Mouse (Mus musculus) embryonic fibroblast, embryonic 13.5 days (primary cell): ENCODE data around the gene Dapk1.

Source experiments
- CTCF ChIP-seq: IDR thresholded peaks from 2 replicates; pipeline ENCODE4 v1.5.1; 2011; ENCODE audit warnings: mild to moderate bottlenecking, control low read depth, low read length, moderate library complexity, borderline replicate concordance; ENCODE audit not compliant: insufficient read depth
- POLR2A ChIP-seq: IDR thresholded peaks from 2 replicates; pipeline ENCODE4 v1.6.1; 2011; ENCODE audit warnings: low read depth, mild to moderate bottlenecking, control low read depth, low read length, moderate library complexity

- TF ChIP-seq CTCF, result no peak
- TF ChIP-seq POLR2A, result no peak
These were observed 66.3 kb downstream of the Dapk1 start for GRCm38 (mm10) chr13:60668036-60668435.
